Mouse (Mus musculus) embryonic facial prominence, embryonic 14.5 days (tissue): Measurements from ENCODE around the gene Gjb5. TPM values are rescaled to one million over a fixed set of nuclear protein-coding genes. Genes with fewer than 3 reads are reported as not detected.

Experiments
- ATAC-seq: fragments of 200-750 bp; cut with Nextera tagmentation; 2 replicates; pipeline ENCODE4 v1.8.0; 2017; ENCODE audit warnings: low read depth, moderate number of reproducible peaks, moderate TSS enrichment
- DNase-seq: peaks from one replicate; pipeline ENCODE4 v3.0.0-alpha.2; 2015; ENCODE audit warnings: low spot score
- H3K27ac ChIP-seq: fragments of 300-500 bp; sonication (generic); replicated peaks from 2 replicates; pipeline ENCODE4 v1.5.1; 2014; ENCODE audit warnings: low read depth, mild to moderate bottlenecking, low read length, moderate library complexity
- H3K27me3 ChIP-seq: fragments of 300-500 bp; sonication (generic); replicated peaks from 2 replicates; pipeline ENCODE4 v1.6.1; 2014; ENCODE audit warnings: low read length; ENCODE audit not compliant: control insufficient read depth, insufficient read depth
- H3K36me3 ChIP-seq: fragments of 300-500 bp; sonication (generic); 2 replicates; pipeline ENCODE4 v1.6.1; 2014; ENCODE audit warnings: low read length, mixed read lengths; ENCODE audit not compliant: control insufficient read depth, insufficient read depth
- H3K4me1 ChIP-seq: fragments of 300-500 bp; sonication (generic); 2 replicates; pipeline ENCODE4 v1.6.1; 2014; ENCODE audit warnings: antibody characterized with exemption, low read length; ENCODE audit not compliant: control insufficient read depth, insufficient read depth
- H3K4me2 ChIP-seq: fragments of 300-500 bp; sonication (generic); 2 replicates; pipeline ENCODE4 v1.6.1; 2014; ENCODE audit warnings: low read depth, mild to moderate bottlenecking, low read length, moderate library complexity, mixed read lengths
- H3K4me3 ChIP-seq: fragments of 300-500 bp; sonication (generic); 2 replicates; pipeline ENCODE4 v1.5.1; 2014; ENCODE audit warnings: low read depth, mild to moderate bottlenecking, low read length
- H3K9ac ChIP-seq: fragments of 300-500 bp; sonication (generic); 2 replicates; pipeline ENCODE4 v1.6.1; 2014; ENCODE audit warnings: low read depth, mild to moderate bottlenecking, low read length, moderate library complexity, mixed read lengths
- H3K9me3 ChIP-seq: fragments of 300-500 bp; sonication (generic); 2 replicates; pipeline ENCODE4 v1.6.1; 2016; ENCODE audit warnings: low read length; ENCODE audit not compliant: control insufficient read depth
- WGBS: fragments of 180-500 bp; shearing (Covaris S2); extraction: QIAGEN DNeasy Blood & Tissue Kit; methylation state at CpG from one replicate; pipeline ENCODE4 v1.1.7; 2014; 5-methylcytosine and 5-hydroxymethylcytosine counted together
- polyA plus RNA-seq: library from polyadenylated mRNA; unstranded; fragments of >200 nt; fragmentation: Nextera tagmentation; extraction: Ambion mirVana; gene quantifications from 2 replicates; pipeline ENCODE4 v1.2.1, GENCODE M21; 2014

Gene Gjb5
- polyA plus RNA-seq, 1 experiment from 2014 or later: 1.1 TPM

- Histone ChIP-seq H3K27me3 (no peaks in the 10 kb centered on the region), H3K9ac (no peak overlapping the region), H3K4me1 (no peaks in the 10 kb centered on the region), H3K9me3 (no peaks in the 10 kb centered on the region), H3K4me3 (no peak overlapping the region), H3K4me2 (no peak overlapping the region), H3K27ac (no peak overlapping the region), H3K36me3 (no peaks in the 10 kb centered on the region)
- WGBS: 80% methylated on average over 4 of the region's 4 CpGs
- ATAC-seq: no peak
- no peak for DNase-seq
These were observed 16.7 kb upstream of the Gjb5 start for GRCm38 (mm10) chr4:127374645-127375044.

DNA sequence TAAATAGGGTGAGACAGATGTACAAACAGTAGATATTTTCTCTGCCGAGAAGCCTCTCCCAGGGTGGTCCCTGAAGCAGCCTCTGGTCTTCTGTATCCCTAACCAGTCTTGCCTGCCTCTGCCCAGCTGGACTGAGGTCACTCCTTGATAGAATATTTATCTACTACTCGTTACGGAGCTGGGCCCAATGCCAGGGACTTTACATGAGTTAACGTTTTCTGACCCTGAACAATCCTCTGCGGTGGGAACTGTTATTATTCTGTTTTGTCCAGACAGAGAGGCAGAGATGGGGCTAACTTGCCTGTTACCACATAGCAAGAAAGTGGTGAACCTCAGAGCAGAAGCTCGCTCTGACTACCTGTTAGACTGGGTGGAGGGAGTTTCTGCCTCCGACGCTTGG is 15.5 kb upstream of the Gjb5 start:
- Histone ChIP-seq H3K27ac (no peak overlapping the region), H3K36me3 (no peaks in the 10 kb centered on the region), H3K4me3 (no peak overlapping the region), H3K4me2 (no peak overlapping the region), H3K27me3 (no peaks in the 10 kb centered on the region), H3K4me1 (no peaks in the 10 kb centered on the region), H3K9me3 (no peaks in the 10 kb centered on the region), H3K9ac (no peak overlapping the region)
- DNase-seq (no peak), ATAC-seq (no peak)
- 63% methylated on average over 8 of the region's 8 CpGs for WGBS

- no peaks in the 10 kb centered on the region for H3K27me3 ChIP-seq
- 76% methylated on average over 5 of the region's 5 CpGs for WGBS
- no peak overlapping the region for H3K4me3 ChIP-seq
- no peak overlapping the region for H3K27ac ChIP-seq
- H3K36me3 ChIP-seq: no peaks in the 10 kb centered on the region
- H3K4me2 ChIP-seq: no peak overlapping the region
- DNase-seq (no peak), ATAC-seq (no peak)
- H3K9ac ChIP-seq: no peak overlapping the region
- H3K4me1 ChIP-seq: no peaks in the 10 kb centered on the region
- H3K9me3 ChIP-seq: no peaks in the 10 kb centered on the region
These were observed 13.6 kb upstream of the Gjb5 start for GRCm38 (mm10) chr4:127371546-127371945.

DNA sequence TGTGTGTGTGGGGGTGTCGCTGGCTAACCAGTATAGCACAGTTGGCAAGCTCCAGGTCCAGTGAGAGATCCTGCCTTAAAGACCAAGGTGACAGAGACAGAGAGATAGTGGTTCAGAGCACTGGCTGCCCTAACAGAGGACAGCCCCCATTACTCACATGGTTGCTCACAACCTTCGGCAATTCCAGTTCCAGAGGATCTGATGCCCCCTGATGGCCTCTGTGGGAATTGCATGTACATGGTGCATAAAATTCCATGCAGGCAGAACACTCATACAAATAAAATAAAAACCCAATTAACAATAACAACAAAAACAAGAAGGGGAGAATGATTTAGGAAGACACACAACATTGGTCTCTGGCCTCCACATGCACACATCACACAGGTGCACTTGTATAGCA is 12.5 kb upstream of the Gjb5 start:
- Histone ChIP-seq H3K9ac (no peak overlapping the region), H3K36me3 (no peaks in the 10 kb centered on the region), H3K4me3 (no peak overlapping the region), H3K27ac (no peak overlapping the region), H3K27me3 (no peaks in the 10 kb centered on the region), H3K4me2 (no peak overlapping the region), H3K4me1 (no peaks in the 10 kb centered on the region), H3K9me3 (no peaks in the 10 kb centered on the region)
- ATAC-seq: no peak
- WGBS: 47% methylated on average over 2 of the region's 2 CpGs
- no peak for DNase-seq

DNA sequence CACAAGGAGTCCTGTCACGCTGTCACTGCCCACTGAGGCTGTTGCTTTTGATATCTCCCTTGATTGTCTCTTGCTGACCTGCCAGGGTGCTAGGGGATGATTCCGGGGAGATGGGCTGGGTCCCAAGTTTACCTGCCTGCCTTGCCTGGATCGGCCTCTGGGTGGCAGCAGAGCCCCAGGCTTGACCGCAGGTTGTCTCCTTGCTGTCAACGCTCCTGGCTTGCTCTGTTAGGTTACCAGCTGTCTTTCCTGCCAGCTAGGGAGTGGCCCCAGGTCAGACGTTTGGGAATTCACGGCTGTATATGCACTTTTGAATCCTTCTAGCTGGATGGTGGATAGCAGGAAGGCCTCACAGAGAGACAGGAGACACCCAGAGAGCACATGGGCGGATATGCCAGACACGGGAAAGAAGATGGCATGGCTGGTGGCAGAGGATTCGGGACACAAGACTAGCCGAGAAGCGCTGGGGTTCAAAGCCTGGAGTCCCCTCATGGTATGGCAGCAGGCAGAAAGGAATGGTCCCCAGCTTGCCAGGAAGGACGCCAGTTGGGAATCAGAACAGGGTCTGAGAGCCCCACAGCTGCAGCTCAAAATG is 10.5 kb upstream of the Gjb5 start:
- ATAC-seq: 0 out of 2 replicates have a peak, but pooled peaks have one; percentile 42
- H3K9me3 ChIP-seq: no peaks in the 10 kb centered on the region
- no peaks in the 10 kb centered on the region for H3K4me1 ChIP-seq
- H3K27me3 ChIP-seq: no peaks in the 10 kb centered on the region
- H3K4me3 ChIP-seq: no peak overlapping the region
- peak; percentile 83 for DNase-seq
- no peaks in the 10 kb centered on the region for H3K36me3 ChIP-seq
- H3K27ac ChIP-seq: no peak overlapping the region
- 29% methylated on average over 13 of the region's 13 CpGs for WGBS
- no peak overlapping the region for H3K4me2 ChIP-seq
- H3K9ac ChIP-seq: no peak overlapping the region

- H3K27me3 ChIP-seq: no peaks in the 10 kb centered on the region
- no peaks in the 10 kb centered on the region for H3K36me3 ChIP-seq
- H3K4me2 ChIP-seq: no peak overlapping the region
- H3K27ac ChIP-seq: no peak overlapping the region
- no peak overlapping the region for H3K4me3 ChIP-seq
- ATAC-seq (peak; percentile 82), DNase-seq (peak; percentile 62)
- no peaks in the 10 kb centered on the region for H3K9me3 ChIP-seq
- H3K4me1 ChIP-seq: no peaks in the 10 kb centered on the region
- WGBS: 15% methylated on average over 4 of the region's 4 CpGs
- no peak overlapping the region for H3K9ac ChIP-seq
These were observed 7.9 kb upstream of the Gjb5 start for GRCm38 (mm10) chr4:127365834-127366233.

- Histone ChIP-seq H3K9ac (no peak overlapping the region), H3K27me3 (no peaks in the 10 kb centered on the region), H3K27ac (no peak overlapping the region), H3K4me3 (no peak overlapping the region), H3K4me1 (no peaks in the 10 kb centered on the region), H3K9me3 (no peaks in the 10 kb centered on the region), H3K4me2 (no peak overlapping the region), H3K36me3 (no peaks in the 10 kb centered on the region)
- ATAC-seq: peak; percentile 69; the same call in 1 of the 2 replicates
- 11% methylated on average over 5 of the region's 5 CpGs for WGBS
- peak; percentile 36 for DNase-seq
These were observed 7.5 kb upstream of the Gjb5 start for GRCm38 (mm10) chr4:127365433-127365832.

DNA sequence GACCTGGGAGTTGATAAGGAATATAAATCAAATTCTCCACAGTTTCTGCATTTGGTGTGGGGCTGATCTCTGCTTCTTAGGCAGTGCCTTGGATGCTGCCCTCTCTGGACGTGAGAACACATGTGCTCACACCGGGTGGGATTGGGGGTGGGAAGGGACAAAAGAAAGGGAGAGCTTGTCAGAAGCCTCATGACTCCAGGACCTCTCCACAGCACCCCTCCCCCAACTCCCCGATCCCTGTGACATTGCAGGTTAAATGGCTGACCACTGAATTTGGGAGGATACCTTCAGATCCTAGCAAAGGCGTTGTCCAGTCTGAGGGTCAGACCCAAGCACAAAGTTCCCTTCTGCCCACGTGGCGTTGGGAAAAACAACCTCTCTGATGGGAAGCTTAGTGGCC is 6.5 kb upstream of the Gjb5 start:
- no peak overlapping the region for H3K4me3 ChIP-seq
- H3K4me1 ChIP-seq: no peaks in the 10 kb centered on the region
- H3K9me3 ChIP-seq: no peaks in the 10 kb centered on the region
- DNase-seq: no peak
- H3K36me3 ChIP-seq: no peaks in the 10 kb centered on the region
- no peaks in the 10 kb centered on the region for H3K27me3 ChIP-seq
- ATAC-seq: no peak
- H3K4me2 ChIP-seq: no peak overlapping the region
- no peak overlapping the region for H3K27ac ChIP-seq
- 56% methylated on average over 6 of the region's 6 CpGs for WGBS
- H3K9ac ChIP-seq: no peak overlapping the region

- Histone ChIP-seq H3K4me2 (no peak overlapping the region), H3K9me3 (no peaks in the 10 kb centered on the region), H3K27ac (no peak overlapping the region), H3K4me1 (no peaks in the 10 kb centered on the region), H3K36me3 (no peaks in the 10 kb centered on the region), H3K9ac (no peak overlapping the region), H3K4me3 (no peak overlapping the region), H3K27me3 (no peaks in the 10 kb centered on the region)
- whole genome bisulfite sequencing: 57% methylated on average over 4 of the region's 4 CpGs
- no peak for DNase-seq
- no peak for ATAC-seq
These were observed 5.3 kb upstream of the Gjb5 start for GRCm38 (mm10) chr4:127363331-127363730.
